Mouse (Mus musculus) bone marrow, adult 2 months (tissue): ENCODE results near the gene Abcg5.

Experiments used
- CTCF ChIP-seq: fragments of 200-500 bp; IDR thresholded peaks from 2 replicates; pipeline ENCODE4 v1.5.1; 2011; ENCODE audit warnings: low read length, control low read depth; ENCODE audit not compliant: control insufficient read depth, insufficient read depth
- POLR2A ChIP-seq: fragments of 200-500 bp; IDR thresholded peaks from 2 replicates; pipeline ENCODE4 v1.6.1; 2011; ENCODE audit warnings: low read depth, mild to moderate bottlenecking, control low read depth, low read length, borderline replicate concordance; ENCODE audit not compliant: control insufficient read depth

DNA sequence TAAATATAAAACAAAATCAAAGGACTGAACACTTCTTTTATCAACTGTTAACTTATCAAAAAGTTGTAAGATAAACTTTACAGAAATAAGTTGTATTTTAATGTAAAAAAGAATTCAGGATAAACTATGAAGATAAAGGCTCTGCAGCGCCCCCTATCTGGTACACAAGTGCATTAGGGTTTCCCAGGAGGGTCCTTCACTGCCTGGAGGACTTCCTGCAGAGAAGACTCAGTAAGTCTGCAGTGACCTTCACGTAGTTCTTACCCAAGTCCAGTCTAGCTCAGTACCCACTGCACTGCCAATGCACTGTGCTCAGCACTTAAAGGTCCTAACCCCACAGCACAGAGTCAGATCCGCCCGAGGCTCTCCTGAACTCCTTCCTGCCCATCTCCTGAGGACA lies 24.6 kb upstream of the Abcg5 start:
- TF ChIP-seq POLR2A (no peak), CTCF (no peak)
